Mouse (Mus musculus) midbrain, postnatal 0 days (tissue): ENCODE results near the gene Gspt1. TPM values are rescaled to one million over a fixed set of nuclear protein-coding genes. Genes with fewer than 3 reads are reported as not detected.

Experiments
- ATAC-seq: fragments of 200-750 bp; cut with Nextera tagmentation; 2 replicates; pipeline ENCODE4 v1.8.0; 2017; ENCODE audit warnings: moderate number of reproducible peaks, mild to moderate bottlenecking, moderate TSS enrichment, moderate library complexity; ENCODE audit not compliant: low FRiP score
- DNase-seq: peaks from one replicate; pipeline ENCODE4 v3.0.0-alpha.2; 2015; ENCODE audit warnings: low spot score
- H3K27ac ChIP-seq: fragments of 300-500 bp; sonication (generic); 2 replicates; pipeline ENCODE4 v1.5.1; 2014; ENCODE audit warnings: low read depth, mild to moderate bottlenecking, low read length, mixed read lengths
- H3K27me3 ChIP-seq: fragments of 300-500 bp; sonication (generic); 2 replicates; pipeline ENCODE4 v1.6.1; 2014; ENCODE audit warnings: low read length, control low read depth, mixed read lengths; ENCODE audit not compliant: insufficient read depth
- H3K36me3 ChIP-seq: fragments of 300-500 bp; sonication (generic); 2 replicates; pipeline ENCODE4 v1.6.1; 2014; ENCODE audit warnings: low read length, control low read depth, mixed read lengths; ENCODE audit not compliant: insufficient read depth
- H3K4me1 ChIP-seq: fragments of 300-500 bp; sonication (generic); 2 replicates; pipeline ENCODE4 v1.6.1; 2014; ENCODE audit warnings: mild to moderate bottlenecking, control low read depth, antibody characterized with exemption, low read length, mixed read lengths; ENCODE audit not compliant: insufficient read depth
- H3K4me2 ChIP-seq: fragments of 300-500 bp; sonication (generic); 2 replicates; pipeline ENCODE4 v1.6.1; 2014; ENCODE audit warnings: low read depth, mild to moderate bottlenecking, low read length, mixed read lengths; ENCODE audit not compliant: poor library complexity, severe bottlenecking
- H3K4me3 ChIP-seq: fragments of 300-500 bp; sonication (generic); 2 replicates; pipeline ENCODE4 v1.5.1; 2014; ENCODE audit warnings: low read depth, mild to moderate bottlenecking, low read length, moderate library complexity
- H3K9ac ChIP-seq: fragments of 300-500 bp; sonication (generic); replicated peaks from 2 replicates; pipeline ENCODE4 v1.6.1; 2014; ENCODE audit warnings: mild to moderate bottlenecking, low read length, moderate library complexity, mixed read lengths; ENCODE audit not compliant: poor library complexity, severe bottlenecking
- H3K9me3 ChIP-seq: fragments of 300-500 bp; sonication (generic); 2 replicates; pipeline ENCODE4 v1.6.1; 2016; ENCODE audit warnings: low read length, control low read depth
- CTCF ChIP-seq: IDR thresholded peaks from 2 replicates; pipeline ENCODE4 v1.5.1; 2016; ENCODE audit warnings: antibody characterized with exemption, mild to moderate bottlenecking
- WGBS: fragments of 180-500 bp; shearing (Covaris S2); extraction: QIAGEN DNeasy Blood & Tissue Kit; methylation state at CpG from one replicate; pipeline ENCODE4 v1.1.7; 2014; 5-methylcytosine and 5-hydroxymethylcytosine counted together
- polyA plus RNA-seq: library from polyadenylated mRNA; unstranded; fragments of >200 nt; fragmentation: Nextera tagmentation; extraction: Ambion mirVana; gene quantifications from 2 replicates; pipeline ENCODE4 v1.2.1, GENCODE M21; 2015
- total RNA-seq: library from RNA; depleted of rRNA; stranded (reverse); fragments of >200 nt; gene quantifications from 2 replicates; pipeline ENCODE4 v1.2.3, GENCODE M21; 2014

Gene Gspt1
- total and polyA plus RNA-seq, 2 experiments from 2014 or later, result 39.0 to 60.9 TPM

DNA sequence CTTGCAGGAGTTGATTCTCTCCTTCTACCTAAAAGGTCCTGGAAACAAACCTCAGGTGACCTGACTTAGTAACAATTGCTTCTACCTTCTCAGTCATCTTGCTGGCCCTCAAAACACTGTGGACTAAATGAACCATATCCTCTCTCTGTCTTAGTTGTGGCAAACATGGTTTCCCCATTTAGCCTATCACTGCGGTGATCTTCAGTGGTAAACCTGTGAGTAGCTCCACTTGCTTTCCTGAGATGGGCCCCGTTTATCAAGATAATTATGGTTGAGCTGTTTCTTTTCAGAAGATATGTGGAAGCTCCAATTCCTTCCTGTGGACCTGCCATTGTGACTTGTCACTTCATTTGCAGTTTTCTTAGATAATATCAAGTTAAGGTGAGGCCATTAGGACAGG, 30.8 kb upstream of the Gspt1 start:
- H3K27ac ChIP-seq, result no peak overlapping the region
- no peak overlapping the region for H3K4me3 ChIP-seq
- no peaks in the 10 kb centered on the region for H3K9me3 ChIP-seq
- H3K9ac ChIP-seq, result no peak overlapping the region
- H3K27me3 ChIP-seq, result no peaks in the 10 kb centered on the region
- 91% methylated on average over 2 of the region's 2 CpGs for WGBS
- DNase-seq (no peak), ATAC-seq (no peak)
- no peak overlapping the region for H3K4me2 ChIP-seq
- no peaks in the 10 kb centered on the region for H3K36me3 ChIP-seq
- no peaks in the 10 kb centered on the region for H3K4me1 ChIP-seq
- no peak for TF ChIP-seq CTCF

DNA sequence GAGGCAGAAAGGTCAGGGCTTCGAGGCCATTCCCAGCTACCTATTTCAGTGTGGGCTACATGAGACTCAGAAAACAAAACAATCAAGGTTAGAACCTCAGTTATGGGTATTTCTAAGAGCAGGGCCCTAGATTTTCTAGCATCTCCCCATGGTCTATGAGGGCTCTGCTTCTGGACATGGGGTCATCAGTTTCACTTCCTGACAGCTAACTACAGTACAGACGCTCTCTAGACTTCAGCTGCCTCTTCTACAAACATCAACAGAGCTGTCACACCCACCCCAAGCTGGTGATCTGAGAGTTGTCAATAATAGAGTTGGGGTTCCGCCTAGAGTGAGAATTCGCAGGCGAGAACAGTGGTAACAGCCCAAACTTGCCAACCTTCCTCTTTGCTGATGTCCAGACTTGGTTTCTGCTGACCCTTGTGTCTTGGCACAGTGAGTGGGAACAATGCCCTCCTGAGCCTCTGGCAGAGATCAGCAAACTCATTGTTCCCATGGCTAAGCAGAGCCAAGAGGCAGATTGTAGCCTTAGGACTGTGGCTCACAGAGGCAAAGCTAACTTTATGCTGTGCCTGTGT, 28.6 kb upstream of the Gspt1 start:
- WGBS, result 90% methylated on average over 5 of the region's 5 CpGs
- Histone ChIP-seq H3K4me1 (no peaks in the 10 kb centered on the region), H3K4me2 (no peak overlapping the region), H3K36me3 (no peaks in the 10 kb centered on the region), H3K4me3 (no peak overlapping the region), H3K27me3 (no peaks in the 10 kb centered on the region), H3K27ac (no peak overlapping the region), H3K9ac (no peak overlapping the region), H3K9me3 (no peaks in the 10 kb centered on the region)
- TF ChIP-seq CTCF, result no peak
- ATAC-seq, result no peak
- no peak for DNase-seq

DNA sequence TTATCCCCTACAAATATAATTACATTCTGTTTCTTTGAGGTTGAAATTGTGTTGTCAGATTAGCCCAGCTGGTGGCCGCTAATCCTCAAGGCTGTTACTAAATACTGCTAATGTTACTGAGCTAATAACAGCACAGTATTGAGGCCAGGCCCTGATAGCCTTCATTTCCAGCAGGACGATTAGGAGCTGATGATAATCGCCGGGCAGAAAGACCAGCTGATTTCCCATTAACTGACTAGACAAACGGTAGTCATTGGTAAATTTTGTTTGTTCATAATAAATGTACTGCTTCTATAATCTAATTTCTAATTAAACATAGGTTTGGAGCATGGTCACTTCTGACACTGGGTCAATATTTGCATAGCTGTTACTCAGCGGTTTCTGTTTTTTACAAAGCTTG, 24.7 kb upstream of the Gspt1 start:
- DNase-seq, result no peak

DNA sequence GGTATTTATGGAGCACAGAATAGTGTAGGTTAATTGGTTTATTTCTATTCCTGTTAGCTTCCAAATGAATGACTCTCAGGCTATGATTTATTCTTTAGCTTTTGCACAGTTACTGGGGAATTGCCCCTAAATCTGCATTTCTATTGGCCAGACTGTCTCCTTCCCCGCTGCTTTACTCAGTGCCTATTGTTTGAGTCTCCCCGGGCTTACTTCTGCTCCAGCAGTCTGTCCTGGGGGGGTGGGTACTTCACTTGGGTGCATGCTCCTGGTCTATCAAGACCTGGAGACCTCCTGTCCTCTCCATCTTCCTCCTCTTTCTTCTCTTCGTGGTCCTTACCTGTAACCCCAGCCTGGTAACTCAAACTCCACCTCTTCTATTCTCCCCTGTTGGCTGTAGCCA, 22.8 kb upstream of the Gspt1 start:
- WGBS, result 28% methylated on average over 3 of the region's 3 CpGs
- H3K36me3 ChIP-seq, result no peaks in the 10 kb centered on the region
- no peak for DNase-seq
- H3K4me2 ChIP-seq, result no peak overlapping the region
- no peak overlapping the region for H3K4me3 ChIP-seq
- H3K9ac ChIP-seq, result no peak overlapping the region
- H3K27me3 ChIP-seq, result no peaks in the 10 kb centered on the region
- ATAC-seq, result no peak
- H3K9me3 ChIP-seq, result no peaks in the 10 kb centered on the region
- no peak overlapping the region for H3K27ac ChIP-seq
- no peak for TF ChIP-seq CTCF
- no peaks in the 10 kb centered on the region for H3K4me1 ChIP-seq

More for the DNA sequence above, 24.7 kb upstream of the Gspt1 start:
- no peaks in the 10 kb centered on the region for H3K36me3 ChIP-seq
- H3K4me1 ChIP-seq, result no peaks in the 10 kb centered on the region
- no peak for ATAC-seq
- 58% methylated on average over 6 of the region's 6 CpGs for WGBS
- TF ChIP-seq CTCF, result no peak
- H3K9me3 ChIP-seq, result no peaks in the 10 kb centered on the region
- no peak overlapping the region for H3K4me3 ChIP-seq
- H3K27me3 ChIP-seq, result no peaks in the 10 kb centered on the region
- no peak overlapping the region for H3K4me2 ChIP-seq
- no peak overlapping the region for H3K27ac ChIP-seq
- H3K9ac ChIP-seq, result no peak overlapping the region

DNA sequence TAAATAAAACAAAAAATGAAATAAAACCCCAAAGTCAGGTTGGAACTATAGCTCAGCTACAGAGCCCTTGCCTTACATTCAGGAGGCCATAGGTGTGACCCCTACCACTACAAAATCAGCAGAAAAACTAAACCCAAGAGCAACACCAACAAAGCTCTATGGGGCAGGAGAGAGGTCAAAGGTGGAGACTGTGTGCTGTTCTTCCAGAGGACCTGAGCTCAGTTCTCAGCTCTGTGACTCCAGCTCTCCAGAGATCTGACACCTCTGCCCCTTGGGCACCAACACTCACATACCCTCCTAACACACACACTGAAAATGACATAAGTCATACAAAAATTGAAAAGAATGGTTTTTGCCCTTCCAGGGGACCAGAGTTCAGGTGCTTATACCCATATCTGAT, 16.9 kb upstream of the Gspt1 start:
- Histone ChIP-seq H3K36me3 (no peaks in the 10 kb centered on the region), H3K4me3 (no peak overlapping the region), H3K27ac (no peak overlapping the region), H3K27me3 (no peaks in the 10 kb centered on the region), H3K9ac (no peak overlapping the region), H3K4me1 (no peaks in the 10 kb centered on the region), H3K4me2 (no peak overlapping the region), H3K9me3 (no peaks in the 10 kb centered on the region)
- DNase-seq, result no peak
- ATAC-seq, result no peak
- no peak for TF ChIP-seq CTCF

DNA sequence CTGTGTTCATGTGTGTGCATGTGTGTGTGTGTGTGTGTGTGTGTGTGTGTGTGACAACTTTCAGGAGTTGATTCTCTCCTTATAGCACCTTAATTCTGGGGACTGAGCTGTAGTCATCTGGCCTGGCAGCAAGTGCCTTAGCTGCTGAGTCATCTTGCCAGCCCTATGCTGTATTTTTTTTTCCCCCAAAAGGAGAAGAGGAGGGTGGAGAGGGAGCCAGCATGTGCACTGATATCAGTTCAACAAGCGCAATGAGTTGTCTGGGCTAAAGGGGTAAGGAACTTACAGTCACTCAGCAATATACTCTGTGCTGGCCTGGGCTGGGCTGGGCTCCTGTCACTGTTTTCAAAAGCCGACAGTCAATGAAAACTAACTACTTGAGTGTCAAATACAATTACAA, 16.5 kb upstream of the Gspt1 start:
- Histone ChIP-seq H3K4me3 (no peak overlapping the region), H3K4me1 (no peaks in the 10 kb centered on the region), H3K27ac (no peak overlapping the region), H3K36me3 (no peaks in the 10 kb centered on the region), H3K9me3 (no peaks in the 10 kb centered on the region), H3K4me2 (no peak overlapping the region), H3K9ac (no peak overlapping the region), H3K27me3 (no peaks in the 10 kb centered on the region)
- no peak for TF ChIP-seq CTCF
- ATAC-seq (no peak), DNase-seq (no peak)
- WGBS, result 88% methylated on average over 2 of the region's 2 CpGs
